Mouse (Mus musculus) ES-E14 (cell line): ENCODE measurements at regions not wholly inside any gene's neighbourhood (a gene's known extent, or its start where the extent isn't known, plus 50 kb on each side); places are given as distances from the start of the nearest gene placed in this dataset.

Experiments used
- DNase-seq: peaks from one replicate; pipeline ENCODE4 v3.0.0-alpha.2; 2013; ENCODE audit warnings: low read depth, low spot score
- H3K27ac ChIP-seq: 2 replicates; pipeline ENCODE4 v1.5.1; 2012; ENCODE audit warnings: low read depth, mild to moderate bottlenecking, low read length, moderate library complexity, mixed read lengths; ENCODE audit not compliant: poor library complexity, insufficient read depth, severe bottlenecking
- H3K36me3 ChIP-seq: 2 replicates; pipeline ENCODE4 v1.6.1; 2012; ENCODE audit warnings: mild to moderate bottlenecking, low read length, moderate library complexity, mixed read lengths; ENCODE audit not compliant: control insufficient read depth, poor library complexity, insufficient read depth, severe bottlenecking
- H3K4me1 ChIP-seq, 2 experiments: fragments of 150-350 bp in 1 of 2; sonication (generic) in 1 of 2; 2 replicates each; pipeline ENCODE4 v1.6.1; 2012; ENCODE audit warnings: low read length in 2 of 2, mild to moderate bottlenecking in 1 of 2, mixed read lengths in 1 of 2; ENCODE audit not compliant: control insufficient read depth in 2 of 2, insufficient read depth in 2 of 2, poor library complexity in 1 of 2
- H3K4me3 ChIP-seq, 2 experiments: fragments of 150-350 bp in 1 of 2; sonication (generic) in 1 of 2; 2 replicates each; pipeline ENCODE4 v1.5.1; 2012; ENCODE audit warnings: low read length in 2 of 2, low read depth in 1 of 2, mild to moderate bottlenecking in 1 of 2, mixed read lengths in 1 of 2; ENCODE audit not compliant: insufficient read depth in 1 of 2, poor library complexity in 1 of 2, severe bottlenecking in 1 of 2
- H3K9ac ChIP-seq: 2 replicates; pipeline ENCODE4 v1.6.1; 2012; ENCODE audit warnings: low read depth, mild to moderate bottlenecking, low read length, mixed read lengths; ENCODE audit not compliant: poor library complexity, insufficient read depth, severe bottlenecking
- H3K9me3 ChIP-seq: fragments of 150-350 bp; sonication (generic); 2 replicates; pipeline ENCODE4 v1.6.1; 2012; ENCODE audit warnings: low read depth, mild to moderate bottlenecking, low read length; ENCODE audit not compliant: control insufficient read depth, insufficient read depth
- CHD2 ChIP-seq: IDR thresholded peaks from 2 replicates; pipeline ENCODE4 v1.6.1; 2014; ENCODE audit warnings: mild to moderate bottlenecking, low read depth, low read length, inconsistent platforms
- HCFC1 ChIP-seq: IDR thresholded peaks from 2 replicates; pipeline ENCODE4 v1.6.1; 2012; ENCODE audit warnings: low read length, inconsistent platforms, borderline replicate concordance; ENCODE audit not compliant: insufficient read depth
- MAFK ChIP-seq: IDR thresholded peaks from 2 replicates; pipeline ENCODE4 v1.6.1; 2014; ENCODE audit warnings: mild to moderate bottlenecking, low read depth, low read length, inconsistent platforms; ENCODE audit not compliant: insufficient read depth
- ZC3H11A ChIP-seq: IDR thresholded peaks from 2 replicates; pipeline ENCODE4 v1.6.1; 2012; ENCODE audit warnings: low read depth, mild to moderate bottlenecking, inconsistent platforms, low read length, borderline replicate concordance
- ZNF384 ChIP-seq: IDR thresholded peaks from 2 replicates; pipeline ENCODE4 v1.6.1; 2012; ENCODE audit warnings: low read depth, low read length, inconsistent platforms
- in situ Hi-C, 2 experiments: fragments of 600-800 bp; cut with MboI; formaldehyde crosslinking; loops; one replicate each; pipeline ENCODE4 v1.15.1; 2025; ENCODE audit warnings: low sequenced_read_pairs in 2 of 2, inconsistent platforms in 1 of 2; ENCODE audit not compliant: unreplicated experiment in 2 of 2

GRCm38 (mm10) chr16:31608964-31609363, 54.3 kb upstream of the Dlg1 start:
- Histone ChIP-seq H3K9me3 (no peaks in the 10 kb centered on the region), H3K36me3 (no peaks in the 10 kb centered on the region), H3K4me3 (no peak overlapping the region), H3K4me1 (peaks cover 0 to 3% of the 10 kb centered on the region in 2 experiments; a peak in 1 of 4 replicates), H3K9ac (no peak overlapping the region), H3K27ac (no peak overlapping the region)
- TF ChIP-seq ZNF384 = no peak
- TF ChIP-seq HCFC1 = no peak
- no peak for TF ChIP-seq MAFK
- TF ChIP-seq ZC3H11A = no peak
- TF ChIP-seq CHD2 = no peak
- DNase-seq = no peak
- in situ Hi-C loops = no loop called here

- Histone ChIP-seq H3K27ac (no peak overlapping the region), H3K4me3 (no peak overlapping the region)
Measured at GRCm38 (mm10) chr16:31609394-31610172, 53.7 kb upstream of the Dlg1 start.

More at GRCm38 (mm10) chr16:31609394-31610172, 53.7 kb upstream of the Dlg1 start:
- Histone ChIP-seq H3K4me1 (peaks cover 0 to 3% of the 10 kb centered on the region in 2 experiments; a peak in 1 of 4 replicates), H3K9ac (no peak overlapping the region), H3K9me3 (no peaks in the 10 kb centered on the region), H3K36me3 (no peaks in the 10 kb centered on the region)
- DNase-seq = no peak
- TF ChIP-seq MAFK (no peak), CHD2 (no peak), HCFC1 (no peak), ZNF384 (no peak), ZC3H11A (no peak)
- in situ Hi-C loops = no loop called here
